Mouse (Mus musculus): ENCODE results near the gene Nrxn1. TPM values are rescaled to one million over a fixed set of nuclear protein-coding genes. Genes with fewer than 3 reads are reported as not detected.

Nrxn1 gene
- polyA plus RNA-seq, 1 experiment from 2014 or later, result 2.0 TPM

GRCm38 (mm10) chr17:90452770-90453169, 640.1 kb downstream of the Nrxn1 start:
- Histone ChIP-seq H3K4me3 (ENCODE audit: control insufficient read depth in 1 of 2, insufficient read depth in 1 of 2, low read depth in 1 of 2, low read length in 2 of 2) (no peak overlapping the region), H3K4me2 (ENCODE audit: low read length) (no peak overlapping the region), H3K36me3 (ENCODE audit: control insufficient read depth, insufficient read depth, low read length) (no peaks in the 10 kb centered on the region), H3K27me3 (ENCODE audit: control insufficient read depth, insufficient read depth, low read length) (peaks cover 44% of the 10 kb centered on the region), H3K4me1 (ENCODE audit: control insufficient read depth in 2 of 2, insufficient read depth in 2 of 2, low read length in 2 of 2) (peaks cover 0 to 4% of the 10 kb centered on the region in 2 experiments; a peak in 1 of 4 replicates), H3K9ac (ENCODE audit: low read length) (no peak overlapping the region), H3K27ac (replicated peaks in 1 of 2; ENCODE audit: control insufficient read depth in 1 of 2, insufficient read depth in 1 of 2, low read depth in 2 of 2, low read length in 2 of 2) (no peak overlapping the region), H3K9me3 (ENCODE audit: control insufficient read depth, low read length) (no peaks in the 10 kb centered on the region)
- 64% methylated on average over 2 of the region's 2 CpGs for WGBS
- no peak for ATAC-seq (ENCODE audit: insufficient number of reproducible peaks, insufficient read depth, low FRiP score, low read depth)

DNA sequence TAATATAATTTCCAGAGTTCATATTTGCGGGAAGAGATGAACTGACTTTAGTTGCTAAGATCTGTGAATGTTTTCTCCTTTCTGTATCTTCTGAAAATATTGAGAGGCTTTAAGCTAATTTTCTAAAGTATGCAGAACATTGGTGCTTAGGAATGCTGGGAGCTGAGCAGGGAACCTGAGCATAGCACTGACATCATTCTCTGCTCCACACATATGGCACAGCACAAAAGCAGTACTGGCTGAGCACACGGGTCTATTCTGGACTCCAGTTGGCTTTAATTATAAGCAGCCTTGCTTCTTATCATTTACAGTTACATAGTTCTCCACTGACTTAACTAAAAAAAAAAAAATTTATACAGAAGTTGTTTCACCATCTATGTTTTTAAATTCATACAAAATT, 641.5 kb downstream of the Nrxn1 start:
- H3K36me3 ChIP-seq (ENCODE audit: control insufficient read depth, insufficient read depth, low read length), result no peaks in the 10 kb centered on the region
- H3K27me3 ChIP-seq (ENCODE audit: control insufficient read depth, insufficient read depth, low read length), result peaks cover 35% of the 10 kb centered on the region
- no peak overlapping the region for H3K27ac ChIP-seq (replicated peaks in 1 of 2; ENCODE audit: control insufficient read depth in 1 of 2, insufficient read depth in 1 of 2, low read depth in 2 of 2, low read length in 2 of 2)
- no peak overlapping the region for H3K9ac ChIP-seq (ENCODE audit: low read length)
- peaks cover 0 to 4% of the 10 kb centered on the region in 2 experiments; a peak in 1 of 4 replicates for H3K4me1 ChIP-seq (ENCODE audit: control insufficient read depth in 2 of 2, insufficient read depth in 2 of 2, low read length in 2 of 2)
- no peak overlapping the region for H3K4me2 ChIP-seq (ENCODE audit: low read length)
- WGBS, result 65% methylated on average over 2 of the region's 2 CpGs
- no peak overlapping the region for H3K4me3 ChIP-seq (ENCODE audit: control insufficient read depth in 1 of 2, insufficient read depth in 1 of 2, low read depth in 1 of 2, low read length in 2 of 2)
- H3K9me3 ChIP-seq (ENCODE audit: control insufficient read depth, low read length), result no peaks in the 10 kb centered on the region
- ATAC-seq (ENCODE audit: insufficient number of reproducible peaks, insufficient read depth, low FRiP score, low read depth), result no peak

DNA sequence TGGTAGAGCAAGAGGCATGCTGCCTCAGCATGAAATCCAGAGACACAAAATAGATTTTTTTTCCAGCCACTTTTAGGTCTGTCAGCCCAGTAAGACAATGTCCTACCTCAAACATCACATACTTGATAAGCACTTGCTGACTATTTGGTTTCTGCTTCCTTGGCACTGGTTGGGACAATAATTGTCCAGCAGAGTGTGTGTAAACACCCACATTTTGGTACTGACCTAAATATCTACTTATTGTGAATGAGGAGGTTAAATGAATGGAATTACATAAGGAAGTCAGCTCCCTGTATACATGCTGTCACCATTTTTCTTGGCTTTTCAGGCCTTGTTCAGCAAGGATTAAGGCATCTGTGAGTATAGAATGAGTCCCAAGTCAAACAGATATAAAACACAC, 649.8 kb downstream of the Nrxn1 start:
- Histone ChIP-seq H3K27ac (replicated peaks in 1 of 2; ENCODE audit: control insufficient read depth in 1 of 2, insufficient read depth in 1 of 2, low read depth in 2 of 2, low read length in 2 of 2) (no peak overlapping the region), H3K9ac (ENCODE audit: low read length) (no peak overlapping the region), H3K4me1 (ENCODE audit: control insufficient read depth in 2 of 2, insufficient read depth in 2 of 2, low read length in 2 of 2) (no peaks in the 10 kb centered on the region), H3K4me2 (ENCODE audit: low read length) (no peak overlapping the region), H3K4me3 (ENCODE audit: control insufficient read depth in 1 of 2, insufficient read depth in 1 of 2, low read depth in 1 of 2, low read length in 2 of 2) (no peak overlapping the region), H3K36me3 (ENCODE audit: control insufficient read depth, insufficient read depth, low read length) (no peaks in the 10 kb centered on the region), H3K9me3 (ENCODE audit: control insufficient read depth, low read length) (no peaks in the 10 kb centered on the region), H3K27me3 (ENCODE audit: control insufficient read depth, insufficient read depth, low read length) (no peaks in the 10 kb centered on the region)
- no peak for ATAC-seq (ENCODE audit: insufficient number of reproducible peaks, insufficient read depth, low FRiP score, low read depth)

DNA sequence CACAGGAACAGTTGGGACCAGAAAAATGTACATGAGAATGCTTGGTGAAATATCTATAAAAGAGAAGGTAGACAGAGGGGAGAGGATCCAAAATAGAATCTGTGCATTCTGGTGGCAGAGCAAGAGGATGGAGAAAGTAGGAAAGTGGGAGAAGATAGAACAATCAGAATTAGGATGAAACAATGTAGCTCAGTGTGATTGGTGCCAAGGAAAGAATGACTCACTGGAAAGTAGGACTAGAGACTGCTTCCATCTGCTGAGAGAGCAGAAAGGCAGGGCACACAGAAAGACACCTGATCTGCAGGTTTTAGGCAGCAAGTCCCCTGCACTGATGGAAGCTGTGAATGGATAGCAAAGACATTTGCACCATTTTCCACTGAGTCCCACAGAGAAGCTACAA, 657.0 kb downstream of the Nrxn1 start:
- ATAC-seq (ENCODE audit: insufficient number of reproducible peaks, insufficient read depth, low FRiP score, low read depth), result no peak
- H3K36me3 ChIP-seq (ENCODE audit: control insufficient read depth, insufficient read depth, low read length), result no peaks in the 10 kb centered on the region

DNA sequence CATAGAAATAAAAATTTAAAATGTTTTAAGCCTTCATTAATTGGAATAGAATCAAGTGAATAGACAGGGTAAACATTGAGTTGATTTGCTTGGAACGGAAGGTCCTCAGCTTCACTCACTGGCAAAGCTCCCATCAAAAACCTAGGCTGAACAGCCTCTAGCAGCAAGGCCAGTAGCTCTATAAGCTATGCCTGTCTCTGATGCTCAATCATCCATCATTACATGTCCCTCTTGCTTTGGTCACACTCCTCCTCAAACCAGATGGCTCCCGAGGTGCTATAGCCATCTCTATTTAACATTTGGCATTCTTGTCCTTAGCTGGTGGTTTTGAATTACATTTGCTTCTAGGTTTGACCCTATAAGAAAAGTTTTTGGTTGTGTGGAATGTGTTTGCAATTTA, 657.5 kb downstream of the Nrxn1 start:
- H3K27me3 ChIP-seq (ENCODE audit: control insufficient read depth, insufficient read depth, low read length), result no peaks in the 10 kb centered on the region
- no peak overlapping the region for H3K4me2 ChIP-seq (ENCODE audit: low read length)
- 75% methylated on average over 2 of the region's 2 CpGs for WGBS
- H3K36me3 ChIP-seq (ENCODE audit: control insufficient read depth, insufficient read depth, low read length), result no peaks in the 10 kb centered on the region
- no peaks in the 10 kb centered on the region for H3K9me3 ChIP-seq (ENCODE audit: control insufficient read depth, low read length)
- no peak overlapping the region for H3K9ac ChIP-seq (ENCODE audit: low read length)
- ATAC-seq (ENCODE audit: insufficient number of reproducible peaks, insufficient read depth, low FRiP score, low read depth), result no peak
- H3K4me3 ChIP-seq (ENCODE audit: control insufficient read depth in 1 of 2, insufficient read depth in 1 of 2, low read depth in 1 of 2, low read length in 2 of 2), result no peak overlapping the region
- no peaks in the 10 kb centered on the region for H3K4me1 ChIP-seq (ENCODE audit: control insufficient read depth in 2 of 2, insufficient read depth in 2 of 2, low read length in 2 of 2)
- no peak overlapping the region for H3K27ac ChIP-seq (replicated peaks in 1 of 2; ENCODE audit: control insufficient read depth in 1 of 2, insufficient read depth in 1 of 2, low read depth in 2 of 2, low read length in 2 of 2)

More for the DNA sequence above, 657.0 kb downstream of the Nrxn1 start:
- Histone ChIP-seq H3K4me2 (ENCODE audit: low read length) (no peak overlapping the region), H3K27me3 (ENCODE audit: control insufficient read depth, insufficient read depth, low read length) (no peaks in the 10 kb centered on the region), H3K9me3 (ENCODE audit: control insufficient read depth, low read length) (no peaks in the 10 kb centered on the region), H3K9ac (ENCODE audit: low read length) (no peak overlapping the region), H3K4me3 (ENCODE audit: control insufficient read depth in 1 of 2, insufficient read depth in 1 of 2, low read depth in 1 of 2, low read length in 2 of 2) (no peak overlapping the region), H3K27ac (replicated peaks in 1 of 2; ENCODE audit: control insufficient read depth in 1 of 2, insufficient read depth in 1 of 2, low read depth in 2 of 2, low read length in 2 of 2) (no peak overlapping the region), H3K4me1 (ENCODE audit: control insufficient read depth in 2 of 2, insufficient read depth in 2 of 2, low read length in 2 of 2) (no peaks in the 10 kb centered on the region)

DNA sequence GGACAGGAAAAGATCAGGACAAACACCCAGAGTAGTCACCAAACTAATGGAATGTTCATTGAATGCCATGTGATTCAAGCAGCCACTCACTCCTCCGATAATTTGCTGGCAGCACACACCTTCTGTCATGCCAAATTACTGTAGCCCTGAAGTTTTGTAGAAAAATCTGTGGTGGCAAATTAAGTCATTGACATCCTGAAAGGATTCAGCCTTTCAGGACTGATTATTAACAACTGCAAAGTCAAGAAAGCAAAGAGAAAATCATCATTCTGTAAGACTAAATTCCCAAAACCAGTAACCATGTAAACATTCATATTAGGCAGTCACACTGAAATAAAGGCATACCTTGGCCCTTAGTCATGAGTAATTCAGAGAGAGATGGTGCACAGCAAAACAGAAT, 662.7 kb downstream of the Nrxn1 start:
- H3K9ac ChIP-seq (ENCODE audit: low read length), result no peak overlapping the region
- H3K9me3 ChIP-seq (ENCODE audit: control insufficient read depth, low read length), result no peaks in the 10 kb centered on the region
- no peaks in the 10 kb centered on the region for H3K4me1 ChIP-seq (ENCODE audit: control insufficient read depth in 2 of 2, insufficient read depth in 2 of 2, low read length in 2 of 2)
- H3K27ac ChIP-seq (replicated peaks in 1 of 2; ENCODE audit: control insufficient read depth in 1 of 2, insufficient read depth in 1 of 2, low read depth in 2 of 2, low read length in 2 of 2), result no peak overlapping the region
- H3K36me3 ChIP-seq (ENCODE audit: control insufficient read depth, insufficient read depth, low read length), result no peaks in the 10 kb centered on the region
- WGBS, result 66% methylated on average over 1 of the region's 1 CpGs
- no peak for ATAC-seq (ENCODE audit: insufficient number of reproducible peaks, insufficient read depth, low FRiP score, low read depth)
- H3K4me2 ChIP-seq (ENCODE audit: low read length), result no peak overlapping the region
- H3K4me3 ChIP-seq (ENCODE audit: control insufficient read depth in 1 of 2, insufficient read depth in 1 of 2, low read depth in 1 of 2, low read length in 2 of 2), result no peak overlapping the region
- no peaks in the 10 kb centered on the region for H3K27me3 ChIP-seq (ENCODE audit: control insufficient read depth, insufficient read depth, low read length)

GRCm38 (mm10) chr17:90425974-90426373, 666.9 kb downstream of the Nrxn1 start:
- H3K27me3 ChIP-seq (ENCODE audit: control insufficient read depth, insufficient read depth, low read length), result no peaks in the 10 kb centered on the region
- H3K27ac ChIP-seq (replicated peaks in 1 of 2; ENCODE audit: control insufficient read depth in 1 of 2, insufficient read depth in 1 of 2, low read depth in 2 of 2, low read length in 2 of 2), result no peak overlapping the region
- ATAC-seq (ENCODE audit: insufficient number of reproducible peaks, insufficient read depth, low FRiP score, low read depth), result no peak
- no peaks in the 10 kb centered on the region for H3K36me3 ChIP-seq (ENCODE audit: control insufficient read depth, insufficient read depth, low read length)
- no peaks in the 10 kb centered on the region for H3K4me1 ChIP-seq (ENCODE audit: control insufficient read depth in 2 of 2, insufficient read depth in 2 of 2, low read length in 2 of 2)
- 83% methylated on average over 3 of the region's 3 CpGs for WGBS
- no peak overlapping the region for H3K4me3 ChIP-seq (ENCODE audit: control insufficient read depth in 1 of 2, insufficient read depth in 1 of 2, low read depth in 1 of 2, low read length in 2 of 2)
- H3K4me2 ChIP-seq (ENCODE audit: low read length), result no peak overlapping the region
- no peaks in the 10 kb centered on the region for H3K9me3 ChIP-seq (ENCODE audit: control insufficient read depth, low read length)
- no peak overlapping the region for H3K9ac ChIP-seq (ENCODE audit: low read length)

GRCm38 (mm10) chr17:90422591-90422990, 670.3 kb downstream of the Nrxn1 start:
- H3K27ac ChIP-seq (replicated peaks in 1 of 2; ENCODE audit: control insufficient read depth in 1 of 2, insufficient read depth in 1 of 2, low read depth in 2 of 2, low read length in 2 of 2), result no peak overlapping the region
- H3K9me3 ChIP-seq (ENCODE audit: control insufficient read depth, low read length), result no peaks in the 10 kb centered on the region
- no peak for ATAC-seq (ENCODE audit: insufficient number of reproducible peaks, insufficient read depth, low FRiP score, low read depth)
- WGBS, result 49% methylated on average over 3 of the region's 3 CpGs
- H3K27me3 ChIP-seq (ENCODE audit: control insufficient read depth, insufficient read depth, low read length), result no peaks in the 10 kb centered on the region
- no peak overlapping the region for H3K4me3 ChIP-seq (ENCODE audit: control insufficient read depth in 1 of 2, insufficient read depth in 1 of 2, low read depth in 1 of 2, low read length in 2 of 2)
- no peaks in the 10 kb centered on the region for H3K4me1 ChIP-seq (ENCODE audit: control insufficient read depth in 2 of 2, insufficient read depth in 2 of 2, low read length in 2 of 2)
- H3K36me3 ChIP-seq (ENCODE audit: control insufficient read depth, insufficient read depth, low read length), result no peaks in the 10 kb centered on the region
- H3K4me2 ChIP-seq (ENCODE audit: low read length), result no peak overlapping the region
- no peak overlapping the region for H3K9ac ChIP-seq (ENCODE audit: low read length)

All from heart, embryonic 14.5 days (tissue).